Mouse (Mus musculus) neural tube, embryonic 10.5 days (tissue): ENCODE data around the gene Fam43b.

Experiments
- DNase-seq: peaks from one replicate; pipeline ENCODE4 v3.0.0-alpha.2; 2017; ENCODE audit warnings: low spot score; ENCODE audit errors: extremely low spot score

Gene Fam43b

GRCm38 (mm10) chr4:138395087-138395970 lies 999 bp downstream of the Fam43b start:
- DNase-seq: peak; percentile 58

- no peak for DNase-seq
Observed at GRCm38 (mm10) chr4:138393703-138394102, 2.6 kb downstream of the Fam43b start.

GRCm38 (mm10) chr4:138383789-138384188 lies 12.5 kb downstream of the Fam43b start:
- DNase-seq: no peak

- DNase-seq: no peak
Observed at GRCm38 (mm10) chr4:138382462-138382861, 13.9 kb downstream of the Fam43b start.

- DNase-seq: no peak
Observed at GRCm38 (mm10) chr4:138380132-138380689, 16.1 kb downstream of the Fam43b start.

- peak; percentile 55 for DNase-seq
Observed at GRCm38 (mm10) chr4:138379091-138379840, 17.1 kb downstream of the Fam43b start.

- peak; percentile 44 for DNase-seq
Observed at GRCm38 (mm10) chr4:138377526-138377925, 18.8 kb downstream of the Fam43b start.

GRCm38 (mm10) chr4:138375117-138375516 lies 21.2 kb downstream of the Fam43b start:
- no peak for DNase-seq

- no peak for DNase-seq
Observed at GRCm38 (mm10) chr4:138370996-138371516, 25.3 kb downstream of the Fam43b start.

- DNase-seq: no peak
Observed at GRCm38 (mm10) chr4:138368498-138369260, 27.6 kb downstream of the Fam43b start.

GRCm38 (mm10) chr4:138367641-138368497 lies 28.5 kb downstream of the Fam43b start, which contains the start of gene Cda:
Cda (minus strand) TSS chr4:138367992.
- peak; percentile 69 for DNase-seq

- no peak for DNase-seq
Observed at GRCm38 (mm10) chr4:138366561-138366960, 29.8 kb downstream of the Fam43b start.

GRCm38 (mm10) chr4:138363511-138363910 lies 32.8 kb downstream of the Fam43b start:
- no peak for DNase-seq

GRCm38 (mm10) chr4:138362883-138363282 lies 33.4 kb downstream of the Fam43b start:
- no peak for DNase-seq

- DNase-seq: no peak
Observed at GRCm38 (mm10) chr4:138361370-138361821, 34.9 kb downstream of the Fam43b start.

- no peak for DNase-seq
Observed at GRCm38 (mm10) chr4:138358176-138358575, 38.2 kb downstream of the Fam43b start.

- DNase-seq: no peak
Observed at GRCm38 (mm10) chr4:138356551-138356950, 39.8 kb downstream of the Fam43b start.

GRCm38 (mm10) chr4:138356141-138356540 lies 40.2 kb downstream of the Fam43b start:
- DNase-seq: no peak

- no peak for DNase-seq
Observed at GRCm38 (mm10) chr4:138355496-138355895, 40.8 kb downstream of the Fam43b start.
